Mouse (Mus musculus) neural tube, postnatal 0 days (tissue): ENCODE measurements around the gene Il1rn. TPM values are rescaled to one million over a fixed set of nuclear protein-coding genes. Genes with fewer than 3 reads are reported as not detected.

Source experiments
- polyA plus RNA-seq: library from polyadenylated mRNA; unstranded; fragments of >200 nt; fragmentation: Nextera tagmentation; extraction: Ambion mirVana; gene quantifications from 2 replicates; pipeline ENCODE4 v1.2.1, GENCODE M21; 2015

The Il1rn gene
- polyA plus RNA-seq: 0.14 TPM in 1 of 2 replicates, not detected in the other

GRCm38 (mm10) chr2:24336545-24336944, at the start of gene Il1rn:
Il1rn (plus strand) TSS chr2:24336853.

GRCm38 (mm10) chr2:24290896-24291295, 45.8 kb upstream of the Il1rn start, which contains the start of gene Il1f10:
Il1f10 (plus strand) TSS chr2:24291196.

GRCm38 (mm10) chr2:24367030-24367894, 30.6 kb downstream of the Il1rn start, which contains the start of gene Psd4:
Psd4 (plus strand) TSS chr2:24367580.

Other genes with a start within 250 kb of the Il1rn start
- gene Tbpl2, start 240.3 kb upstream of the Il1rn start, polyA plus RNA-seq: not detected in 2 replicates
- gene Il1f8, start 183.7 kb upstream of the Il1rn start, polyA plus RNA-seq: not detected in 2 replicates
- gene Il1f9, start 150.4 kb upstream of the Il1rn start, polyA plus RNA-seq: 0.18 TPM in 1 of 2 replicates, not detected in the other
- 0.30 TPM in 1 of 2 replicates, not detected in the other for gene Il1f6, start 121.4 kb upstream of the Il1rn start, polyA plus RNA-seq
- gene Il1f5, start 59.9 kb upstream of the Il1rn start, polyA plus RNA-seq: not detected in 2 replicates
- gene Il1f10, start 45.7 kb upstream of the Il1rn start, polyA plus RNA-seq: not detected in 2 replicates
- 0.95 and 0.96 TPM in 2 replicates for gene Psd4, start 30.7 kb downstream of the Il1rn start, polyA plus RNA-seq
- 25.2 and 37.8 TPM in 2 replicates for gene Pax8, start 138.7 kb downstream of the Il1rn start, polyA plus RNA-seq